Mouse (Mus musculus): Measurements from ENCODE around the gene Unc93a2. TPM values are rescaled to one million over a fixed set of nuclear protein-coding genes. Genes with fewer than 3 reads are reported as not detected.
"Not testable (repeated sequence)": the region's sequence is repeated elsewhere in the genome, so short reads cannot be mapped to it uniquely, and the experiment has no call there.

Unc93a2 gene
- polyA plus RNA-seq, 1 experiment from 2014 or later: not detected

DNA sequence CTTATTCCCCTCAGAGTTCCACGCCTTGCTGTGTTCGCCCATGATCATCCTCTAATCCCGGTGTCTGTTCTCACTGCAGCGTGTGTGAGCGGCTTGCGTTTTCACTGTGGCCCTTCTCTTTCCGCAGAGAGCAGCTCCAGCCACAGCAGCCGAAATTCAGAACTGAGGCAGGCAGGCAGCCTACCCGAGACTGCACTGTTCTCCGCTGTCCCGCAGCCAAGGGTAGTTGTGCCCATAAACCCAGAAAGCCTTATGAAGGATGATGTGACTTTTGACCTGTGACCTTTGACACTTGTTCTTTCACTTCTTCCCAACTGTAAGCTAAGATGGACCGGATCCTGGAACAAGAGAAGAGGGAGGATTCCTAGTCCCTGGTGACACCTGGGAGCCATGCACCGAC is 11.8 kb upstream of the Unc93a2 start:
- H3K9ac ChIP-seq (ENCODE audit: low read length); DNase-seq (ENCODE audit: low spot score); H3K4me3 ChIP-seq (ENCODE audit: low read depth, low read length); H3K27ac ChIP-seq (ENCODE audit: low read depth, low read length); ATAC-seq (ENCODE audit: insufficient read depth, low FRiP score, low TSS enrichment); H3K9me3 ChIP-seq (ENCODE audit: control insufficient read depth, low read length); H3K36me3 ChIP-seq (ENCODE audit: control insufficient read depth, insufficient read depth, low read length); H3K4me1 ChIP-seq (ENCODE audit: control insufficient read depth, insufficient read depth, low read length); H3K27me3 ChIP-seq (ENCODE audit: control insufficient read depth, insufficient read depth, low read length); H3K4me2 ChIP-seq (ENCODE audit: low read depth): not testable (repeated sequence)
- WGBS: 85% methylated on average over 10 of the region's 13 CpGs

DNA sequence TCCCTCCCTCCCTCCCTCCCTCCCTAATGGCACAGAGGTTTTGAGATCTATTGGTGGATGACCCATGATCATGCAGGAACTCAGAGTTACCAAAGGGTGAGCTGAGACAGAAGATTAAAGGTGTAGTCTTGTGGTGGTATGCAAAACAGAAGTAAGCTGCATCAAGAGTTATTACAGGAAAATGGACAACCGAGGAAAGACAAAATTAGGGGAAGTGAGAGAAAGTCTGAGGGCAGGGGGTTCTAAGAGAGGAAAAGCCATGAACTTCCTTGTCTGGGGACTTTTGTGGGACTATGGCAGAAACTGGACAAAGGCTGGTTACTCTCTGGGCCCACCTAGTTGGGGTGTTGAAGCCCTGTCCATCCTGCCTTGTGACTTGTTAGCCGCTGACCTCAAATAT is 11.0 kb upstream of the Unc93a2 start:
- ATAC-seq (ENCODE audit: insufficient read depth, low FRiP score, low TSS enrichment): not testable (repeated sequence)

DNA sequence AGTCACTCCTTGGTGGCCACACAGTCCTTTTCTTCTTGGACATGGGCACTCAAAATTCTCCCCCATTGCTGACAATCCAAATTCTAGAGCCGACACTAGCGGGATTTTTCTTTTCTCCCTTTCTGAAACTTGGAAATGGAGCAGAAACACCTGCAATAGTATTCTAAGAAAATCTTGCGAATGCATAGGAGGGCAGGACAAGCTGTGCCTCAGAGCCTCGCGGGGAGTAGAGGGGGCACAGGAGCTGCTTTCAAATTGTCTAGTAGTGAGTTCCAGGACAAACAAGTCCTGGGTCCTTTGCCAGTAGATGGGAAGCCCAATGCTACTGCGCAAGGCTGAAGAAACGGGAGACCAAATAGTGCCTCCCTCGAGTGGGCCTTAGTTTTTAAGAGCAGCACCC is 10.4 kb upstream of the Unc93a2 start:
- WGBS: 95% methylated on average over 6 of the region's 8 CpGs
- H3K9ac ChIP-seq (ENCODE audit: low read length); H3K4me2 ChIP-seq (ENCODE audit: low read depth); H3K4me3 ChIP-seq (ENCODE audit: low read depth, low read length); ATAC-seq (ENCODE audit: insufficient read depth, low FRiP score, low TSS enrichment); DNase-seq (ENCODE audit: low spot score); H3K27ac ChIP-seq (ENCODE audit: low read depth, low read length); H3K9me3 ChIP-seq (ENCODE audit: control insufficient read depth, low read length); H3K27me3 ChIP-seq (ENCODE audit: control insufficient read depth, insufficient read depth, low read length); H3K36me3 ChIP-seq (ENCODE audit: control insufficient read depth, insufficient read depth, low read length); H3K4me1 ChIP-seq (ENCODE audit: control insufficient read depth, insufficient read depth, low read length): not testable (repeated sequence)

More for the DNA sequence above, 11.0 kb upstream of the Unc93a2 start:
- not testable (repeated sequence) for DNase-seq (ENCODE audit: low spot score); H3K4me3 ChIP-seq (ENCODE audit: low read depth, low read length); H3K9me3 ChIP-seq (ENCODE audit: control insufficient read depth, low read length); H3K4me2 ChIP-seq (ENCODE audit: low read depth); H3K27me3 ChIP-seq (ENCODE audit: control insufficient read depth, insufficient read depth, low read length); H3K4me1 ChIP-seq (ENCODE audit: control insufficient read depth, insufficient read depth, low read length); H3K9ac ChIP-seq (ENCODE audit: low read length); H3K36me3 ChIP-seq (ENCODE audit: control insufficient read depth, insufficient read depth, low read length); H3K27ac ChIP-seq (ENCODE audit: low read depth, low read length)
- no CpG with 5 or more reads among the region's 2 CpGs for WGBS

DNA sequence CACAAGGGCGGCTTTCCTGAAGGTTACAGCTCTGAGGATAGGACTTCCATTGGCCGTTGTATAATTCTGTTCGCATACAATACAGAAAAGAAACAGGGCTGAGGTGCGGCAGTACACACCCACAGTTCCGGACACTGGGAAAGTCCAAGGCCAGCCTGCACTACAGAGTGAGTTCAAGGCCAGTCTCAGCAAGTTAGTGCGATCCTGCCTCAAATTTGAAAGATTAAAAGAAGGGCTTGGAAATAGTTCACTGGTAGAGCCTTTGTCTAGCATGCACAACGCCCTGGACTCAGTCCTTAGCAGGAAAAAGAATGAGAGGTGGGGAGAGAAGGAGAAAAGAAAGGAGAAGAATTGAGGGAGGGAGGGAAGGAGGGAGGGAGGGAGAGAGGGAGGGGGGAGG is 9.9 kb upstream of the Unc93a2 start:
- not testable (repeated sequence) for DNase-seq (ENCODE audit: low spot score); H3K27ac ChIP-seq (ENCODE audit: low read depth, low read length); H3K9ac ChIP-seq (ENCODE audit: low read length); H3K4me2 ChIP-seq (ENCODE audit: low read depth); H3K4me3 ChIP-seq (ENCODE audit: low read depth, low read length); H3K9me3 ChIP-seq (ENCODE audit: control insufficient read depth, low read length); H3K36me3 ChIP-seq (ENCODE audit: control insufficient read depth, insufficient read depth, low read length); H3K4me1 ChIP-seq (ENCODE audit: control insufficient read depth, insufficient read depth, low read length); H3K27me3 ChIP-seq (ENCODE audit: control insufficient read depth, insufficient read depth, low read length); ATAC-seq (ENCODE audit: insufficient read depth, low FRiP score, low TSS enrichment)
- WGBS: 92% methylated on average over 7 of the region's 7 CpGs

DNA sequence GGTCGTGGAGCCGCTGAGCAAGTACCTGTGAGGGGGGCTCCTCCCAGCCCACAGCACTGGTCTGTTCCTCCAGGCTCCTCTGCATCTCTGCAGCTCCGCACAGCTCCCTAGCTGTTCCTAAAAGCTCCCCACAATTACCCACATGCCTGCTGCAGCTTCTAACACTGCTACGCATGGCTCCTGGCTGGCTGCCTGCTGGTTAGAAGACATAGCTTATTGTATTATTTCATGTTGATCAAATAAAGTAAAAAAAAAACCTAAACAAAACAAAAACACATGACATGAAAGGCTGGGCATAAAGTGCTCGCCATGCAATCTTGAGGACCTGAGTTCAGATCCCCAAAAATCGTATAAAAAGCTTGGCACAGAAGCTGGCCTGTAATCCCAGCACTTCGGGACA is 4.6 kb upstream of the Unc93a2 start:
- DNase-seq (ENCODE audit: low spot score); H3K27ac ChIP-seq (ENCODE audit: low read depth, low read length); H3K27me3 ChIP-seq (ENCODE audit: control insufficient read depth, insufficient read depth, low read length); H3K4me1 ChIP-seq (ENCODE audit: control insufficient read depth, insufficient read depth, low read length); H3K9me3 ChIP-seq (ENCODE audit: control insufficient read depth, low read length); H3K4me3 ChIP-seq (ENCODE audit: low read depth, low read length); H3K36me3 ChIP-seq (ENCODE audit: control insufficient read depth, insufficient read depth, low read length); H3K9ac ChIP-seq (ENCODE audit: low read length); ATAC-seq (ENCODE audit: insufficient read depth, low FRiP score, low TSS enrichment); H3K4me2 ChIP-seq (ENCODE audit: low read depth): not testable (repeated sequence)
- 90% methylated on average over 7 of the region's 7 CpGs for whole genome bisulfite sequencing

DNA sequence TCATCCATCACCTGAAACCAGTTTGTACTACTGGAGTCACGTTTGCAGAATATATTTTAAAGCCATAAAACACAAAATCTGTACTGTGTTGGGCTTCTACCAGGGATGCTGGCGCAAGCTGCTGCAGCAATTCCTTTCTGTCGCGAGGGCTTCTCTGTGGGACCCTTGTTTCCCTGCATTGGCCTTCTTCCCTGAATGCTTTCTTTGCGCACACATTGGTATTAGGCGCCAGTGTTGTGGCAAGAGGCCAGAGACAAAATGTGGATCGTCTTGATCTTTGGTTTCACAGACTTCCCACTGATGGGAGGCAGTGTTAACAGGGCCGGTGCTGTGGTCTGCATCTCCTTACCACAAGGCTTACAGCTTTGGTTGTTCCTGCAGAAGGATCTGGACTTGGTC is 3.7 kb upstream of the Unc93a2 start:
- H3K27ac ChIP-seq (ENCODE audit: low read depth, low read length); H3K4me3 ChIP-seq (ENCODE audit: low read depth, low read length); H3K36me3 ChIP-seq (ENCODE audit: control insufficient read depth, insufficient read depth, low read length); DNase-seq (ENCODE audit: low spot score); H3K4me1 ChIP-seq (ENCODE audit: control insufficient read depth, insufficient read depth, low read length); H3K4me2 ChIP-seq (ENCODE audit: low read depth); H3K9ac ChIP-seq (ENCODE audit: low read length); H3K27me3 ChIP-seq (ENCODE audit: control insufficient read depth, insufficient read depth, low read length); ATAC-seq (ENCODE audit: insufficient read depth, low FRiP score, low TSS enrichment); H3K9me3 ChIP-seq (ENCODE audit: control insufficient read depth, low read length): not testable (repeated sequence)
- 91% methylated on average over 6 of the region's 8 CpGs for WGBS

DNA sequence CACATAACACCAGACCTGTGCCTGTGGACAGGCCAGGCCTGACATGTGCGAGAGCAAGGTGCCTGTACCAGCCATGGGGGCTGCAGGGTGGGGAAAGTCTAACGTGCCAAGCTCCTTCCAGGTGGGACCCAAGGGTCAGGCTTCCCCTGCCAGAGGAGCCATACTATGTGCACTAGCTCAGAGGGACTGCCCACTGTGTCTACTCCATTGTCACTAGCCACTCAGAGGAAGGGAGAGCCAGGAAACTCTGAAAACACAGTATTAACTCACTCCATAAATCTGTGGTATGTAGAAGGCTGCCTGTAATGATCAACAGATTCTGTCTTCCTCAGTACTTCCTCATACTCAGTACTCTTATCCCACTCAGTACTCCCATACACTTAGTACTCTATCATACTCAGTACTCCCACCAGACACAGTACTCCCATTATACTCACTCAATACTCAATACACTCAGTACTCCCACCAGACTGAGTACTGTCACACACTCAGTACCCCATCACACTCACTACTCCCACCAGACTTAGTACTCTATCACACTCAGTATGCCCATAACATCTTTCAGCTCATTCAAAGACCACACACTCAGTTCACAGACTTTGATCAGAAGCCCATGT is 3.2 kb upstream of the Unc93a2 start:
- H3K4me2 ChIP-seq (ENCODE audit: low read depth); H3K27me3 ChIP-seq (ENCODE audit: control insufficient read depth, insufficient read depth, low read length); H3K4me3 ChIP-seq (ENCODE audit: low read depth, low read length); DNase-seq (ENCODE audit: low spot score); H3K27ac ChIP-seq (ENCODE audit: low read depth, low read length); H3K9ac ChIP-seq (ENCODE audit: low read length); H3K4me1 ChIP-seq (ENCODE audit: control insufficient read depth, insufficient read depth, low read length); H3K36me3 ChIP-seq (ENCODE audit: control insufficient read depth, insufficient read depth, low read length); ATAC-seq (ENCODE audit: insufficient read depth, low FRiP score, low TSS enrichment); H3K9me3 ChIP-seq (ENCODE audit: control insufficient read depth, low read length): not testable (repeated sequence)
- whole genome bisulfite sequencing: no CpG with 5 or more reads among the region's 2 CpGs

DNA sequence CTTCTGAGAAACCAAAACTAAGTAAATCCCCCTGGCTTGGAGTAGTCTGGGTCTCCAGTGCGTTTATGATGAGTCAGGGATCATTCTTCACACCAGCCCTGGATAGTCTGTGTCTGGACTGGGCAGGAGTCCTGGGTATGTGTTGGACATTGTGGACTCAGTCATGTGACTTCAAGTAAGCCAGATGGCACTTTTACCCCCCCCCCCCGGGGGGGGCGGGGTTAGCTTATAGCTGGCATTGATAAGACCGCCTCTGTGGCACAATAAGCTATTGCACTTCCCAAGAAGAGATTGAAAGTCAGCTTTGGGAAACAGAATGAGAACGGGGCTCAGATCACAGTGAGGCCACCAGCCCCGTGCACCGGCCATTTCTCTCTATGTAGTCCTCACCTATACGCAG is 752 bp upstream of the Unc93a2 start:
- H3K4me1 ChIP-seq (ENCODE audit: control insufficient read depth, insufficient read depth, low read length); H3K4me2 ChIP-seq (ENCODE audit: low read depth); H3K4me3 ChIP-seq (ENCODE audit: low read depth, low read length); H3K9ac ChIP-seq (ENCODE audit: low read length); H3K27ac ChIP-seq (ENCODE audit: low read depth, low read length); H3K9me3 ChIP-seq (ENCODE audit: control insufficient read depth, low read length); H3K27me3 ChIP-seq (ENCODE audit: control insufficient read depth, insufficient read depth, low read length); H3K36me3 ChIP-seq (ENCODE audit: control insufficient read depth, insufficient read depth, low read length): not testable (repeated sequence)
- 72% methylated on average over 8 of the region's 8 CpGs for WGBS
- DNase-seq (ENCODE audit: low spot score) (peak; percentile 41), ATAC-seq (ENCODE audit: insufficient read depth, low FRiP score, low TSS enrichment) (peak; percentile 35; the same call in 1 of the 2 replicates)

DNA sequence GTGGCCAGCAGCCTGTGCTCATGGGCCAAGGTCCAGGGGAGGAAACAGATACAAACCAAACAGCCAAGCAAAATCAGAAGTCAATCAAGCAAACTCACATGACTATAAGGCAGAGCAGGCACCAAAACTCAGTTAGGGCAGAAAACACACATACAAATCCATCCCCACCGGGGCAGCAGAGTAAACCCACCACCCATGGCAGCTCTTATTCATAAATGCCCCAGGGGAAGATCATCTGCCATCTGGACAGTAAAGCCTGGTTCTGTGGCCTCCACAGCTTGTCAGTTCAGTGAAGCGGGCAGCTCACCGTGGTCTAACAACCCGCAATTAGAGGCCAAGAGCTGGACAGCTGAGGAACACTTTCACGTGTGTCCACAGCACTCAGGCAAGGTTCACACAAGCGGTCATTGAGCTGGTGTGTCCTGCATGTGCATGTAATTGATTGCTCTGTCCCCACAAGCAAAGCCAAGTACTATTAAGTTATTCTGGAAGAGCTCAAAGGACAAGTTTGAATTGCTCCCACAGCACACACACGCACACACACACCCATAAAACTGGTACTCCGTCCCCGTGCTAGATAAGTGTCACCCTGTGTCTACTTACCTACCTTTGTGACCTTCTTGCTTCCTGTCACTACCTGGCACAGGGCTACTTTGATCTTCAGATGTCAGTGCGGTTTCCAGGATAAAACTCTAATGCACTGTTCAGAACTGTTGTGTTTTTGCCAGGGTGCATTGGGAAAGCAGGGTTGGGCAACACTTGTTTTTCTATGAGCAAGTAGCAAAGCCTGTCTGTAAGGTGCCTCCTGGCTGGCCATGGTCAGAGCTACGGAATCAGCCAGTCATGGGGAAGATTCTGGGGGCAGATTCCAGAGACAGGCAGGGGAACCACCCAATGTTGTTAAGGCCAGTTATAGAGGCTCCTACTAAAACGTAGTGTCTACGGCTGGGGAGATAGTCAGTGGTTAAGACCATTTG is 1.8 kb downstream of the Unc93a2 start:
- not testable (repeated sequence) for H3K9ac ChIP-seq (ENCODE audit: low read length); H3K27me3 ChIP-seq (ENCODE audit: control insufficient read depth, insufficient read depth, low read length)
- 79% methylated on average over 9 of the region's 13 CpGs for WGBS

More for the DNA sequence above, 1.8 kb downstream of the Unc93a2 start:
- H3K27ac ChIP-seq (ENCODE audit: low read depth, low read length); H3K36me3 ChIP-seq (ENCODE audit: control insufficient read depth, insufficient read depth, low read length); H3K9me3 ChIP-seq (ENCODE audit: control insufficient read depth, low read length); DNase-seq (ENCODE audit: low spot score); H3K4me2 ChIP-seq (ENCODE audit: low read depth); H3K4me3 ChIP-seq (ENCODE audit: low read depth, low read length); ATAC-seq (ENCODE audit: insufficient read depth, low FRiP score, low TSS enrichment); H3K4me1 ChIP-seq (ENCODE audit: control insufficient read depth, insufficient read depth, low read length): not testable (repeated sequence)
